Mouse (Mus musculus): ENCODE measurements around the gene Fhl3. TPM values are rescaled to one million over a fixed set of nuclear protein-coding genes. Genes with fewer than 3 reads are reported as not detected.

Fhl3 gene
- polyA plus RNA-seq, 1 experiment from 2014 or later, result 2.7 TPM

DNA sequence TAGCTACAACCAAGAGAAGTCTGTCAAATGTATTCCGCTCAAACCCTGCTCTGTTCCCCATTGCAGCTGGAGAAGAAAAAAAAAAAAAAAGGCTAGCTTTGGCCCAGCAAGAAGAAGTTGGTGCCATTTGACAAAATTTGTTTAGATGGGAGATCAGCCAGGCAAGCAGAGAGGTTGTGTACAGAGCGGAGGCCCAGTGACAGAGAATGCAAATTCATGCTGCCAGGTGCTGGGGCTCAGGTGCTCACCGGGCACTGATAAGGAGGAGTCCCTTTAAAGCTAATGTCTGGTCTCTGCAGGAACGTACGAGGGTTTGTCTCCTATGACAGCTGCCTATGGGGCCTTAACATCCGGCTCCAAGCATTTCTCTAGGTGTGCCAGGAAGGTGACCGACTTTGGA lies 46.1 kb downstream of the Fhl3 start:
- Histone ChIP-seq H3K4me3 (ENCODE audit: low read depth, low read length) (no peak overlapping the region), H3K27me3 (ENCODE audit: insufficient read depth, low read length) (no peaks in the 10 kb centered on the region), H3K27ac (ENCODE audit: low read depth) (0 out of 2 replicates have a peak overlapping the region, but pooled peaks have one; percentile 2), H3K9me3 (ENCODE audit: low read length) (no peaks in the 10 kb centered on the region), H3K9ac (replicated peaks) (no peak overlapping the region), H3K4me1 (ENCODE audit: insufficient read depth) (peaks cover 15% of the 10 kb centered on the region), H3K36me3 (replicated peaks; ENCODE audit: insufficient read depth, low read length) (no peaks in the 10 kb centered on the region), H3K4me2 (ENCODE audit: low read depth, low read length) (no peak overlapping the region)
- no peak for TF ChIP-seq CTCF (IDR thresholded peaks at IDR 0.05; ENCODE audit: low read depth)
- no peak for TF ChIP-seq EP300 (IDR thresholded peaks at IDR 0.05; ENCODE audit: low read depth)
- ATAC-seq (no peak), DNase-seq (no peak)
- WGBS (ENCODE audit: insufficient replicate concordance), result 69% methylated on average over 7 of the region's 7 CpGs

GRCm38 (mm10) chr4:124747851-124748250 lies 47.4 kb downstream of the Fhl3 start:
- H3K9me3 ChIP-seq (ENCODE audit: low read length), result no peaks in the 10 kb centered on the region
- DNase-seq, result no peak
- H3K4me3 ChIP-seq (ENCODE audit: low read depth, low read length), result no peak overlapping the region
- peak overlapping the region; percentile 77 for H3K27ac ChIP-seq (ENCODE audit: low read depth)
- no peak overlapping the region for H3K9ac ChIP-seq (replicated peaks)
- H3K36me3 ChIP-seq (replicated peaks; ENCODE audit: insufficient read depth, low read length), result no peaks in the 10 kb centered on the region
- TF ChIP-seq CTCF (IDR thresholded peaks at IDR 0.05; ENCODE audit: low read depth) (no peak), EP300 (IDR thresholded peaks at IDR 0.05; ENCODE audit: low read depth) (no peak)
- WGBS (ENCODE audit: insufficient replicate concordance), result 64% methylated on average over 4 of the region's 4 CpGs
- H3K27me3 ChIP-seq (ENCODE audit: insufficient read depth, low read length), result no peaks in the 10 kb centered on the region
- no peak overlapping the region for H3K4me2 ChIP-seq (ENCODE audit: low read depth, low read length)
- peak; percentile 17; the same call in 1 of the 2 replicates for ATAC-seq
- H3K4me1 ChIP-seq (ENCODE audit: insufficient read depth), result peaks cover 23% of the 10 kb centered on the region

DNA sequence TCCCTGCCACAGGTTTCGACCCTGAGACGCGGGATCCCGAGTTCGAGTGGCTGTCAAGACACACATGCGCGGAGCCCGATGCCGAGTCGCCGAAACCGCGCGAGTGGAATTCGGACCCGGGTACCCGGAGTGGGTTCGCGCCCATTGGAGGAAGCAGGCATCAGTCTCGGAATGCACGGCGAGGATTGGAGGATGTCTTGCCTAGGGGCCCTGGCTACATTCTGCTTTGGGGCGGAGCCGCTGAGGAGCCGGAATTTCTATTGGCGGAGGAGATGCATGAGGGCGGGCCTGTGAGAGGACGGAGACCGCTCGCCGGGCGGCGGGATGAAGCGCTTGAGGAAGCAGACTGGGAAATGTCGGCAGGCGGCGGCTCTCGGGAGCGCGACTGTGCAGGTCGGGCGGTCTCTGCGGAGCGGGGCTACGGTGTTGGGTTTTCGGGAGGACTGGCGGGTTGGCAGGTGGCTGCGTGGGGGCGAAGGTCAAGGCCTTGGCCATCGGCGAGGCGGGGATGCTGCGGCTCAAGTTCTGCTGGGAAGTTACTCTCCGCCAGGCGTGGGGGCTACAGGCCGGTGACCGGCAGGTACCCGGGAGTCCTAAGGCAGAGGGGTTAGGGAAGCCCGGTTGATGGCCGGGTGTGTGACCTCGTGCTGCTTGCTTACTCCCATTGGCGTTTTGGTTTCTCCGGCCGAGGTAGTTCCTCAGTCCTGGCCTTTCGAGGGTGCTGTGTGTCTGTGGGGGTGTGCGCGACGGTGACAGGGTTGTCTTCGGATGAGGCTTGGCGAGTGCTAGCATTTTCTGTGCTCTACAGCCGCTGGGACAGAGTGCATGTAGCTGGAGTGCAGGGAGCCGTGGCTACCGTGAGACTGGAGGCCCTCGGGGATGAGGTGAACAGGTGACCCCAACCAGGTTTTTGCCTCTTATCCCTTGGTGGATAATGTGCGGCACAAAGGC lies 51.1 kb downstream of the Fhl3 start:
- peak overlapping the region; percentile 75 for H3K9ac ChIP-seq (replicated peaks)
- TF ChIP-seq EP300 (IDR thresholded peaks at IDR 0.05; ENCODE audit: low read depth) (no peak), CTCF (IDR thresholded peaks at IDR 0.05; ENCODE audit: low read depth) (peak; percentile 10; the same call in 1 of the 2 replicates)
- peak; percentile 97 for DNase-seq
- H3K4me3 ChIP-seq (ENCODE audit: low read depth, low read length), result peak overlapping the region; percentile 80
- no peaks in the 10 kb centered on the region for H3K27me3 ChIP-seq (ENCODE audit: insufficient read depth, low read length)
- no peaks in the 10 kb centered on the region for H3K9me3 ChIP-seq (ENCODE audit: low read length)
- peak overlapping the region; percentile 77 for H3K4me2 ChIP-seq (ENCODE audit: low read depth, low read length)
- WGBS (ENCODE audit: insufficient replicate concordance), result 1% methylated on average over 75 of the region's 75 CpGs
- peak; percentile 97 for ATAC-seq
- peaks cover 46% of the 10 kb centered on the region for H3K4me1 ChIP-seq (ENCODE audit: insufficient read depth)
- H3K27ac ChIP-seq (ENCODE audit: low read depth), result peak overlapping the region; percentile 79
- H3K36me3 ChIP-seq (replicated peaks; ENCODE audit: insufficient read depth, low read length), result no peaks in the 10 kb centered on the region; the same call in 1 of the 2 replicates

- Histone ChIP-seq H3K9ac (replicated peaks) (peak overlapping the region; percentile 75), H3K4me3 (ENCODE audit: low read depth, low read length) (peak overlapping the region; percentile 80), H3K4me1 (ENCODE audit: insufficient read depth) (peaks cover 43% of the 10 kb centered on the region), H3K36me3 (replicated peaks; ENCODE audit: insufficient read depth, low read length) (no peaks in the 10 kb centered on the region; the same call in 1 of the 2 replicates), H3K27ac (ENCODE audit: low read depth) (peak overlapping the region; percentile 79), H3K9me3 (ENCODE audit: low read length) (no peaks in the 10 kb centered on the region), H3K27me3 (ENCODE audit: insufficient read depth, low read length) (no peaks in the 10 kb centered on the region), H3K4me2 (ENCODE audit: low read depth, low read length) (peak overlapping the region; percentile 77)
- ATAC-seq (peak; percentile 50), DNase-seq (peak; percentile 54)
- 4% methylated on average over 15 of the region's 15 CpGs for WGBS (ENCODE audit: insufficient replicate concordance)
- TF ChIP-seq CTCF (IDR thresholded peaks at IDR 0.05; ENCODE audit: low read depth) (peak; percentile 52), EP300 (IDR thresholded peaks at IDR 0.05; ENCODE audit: low read depth) (peak; percentile 91)
Observed at GRCm38 (mm10) chr4:124752281-124753199, 52.0 kb downstream of the Fhl3 start.

DNA sequence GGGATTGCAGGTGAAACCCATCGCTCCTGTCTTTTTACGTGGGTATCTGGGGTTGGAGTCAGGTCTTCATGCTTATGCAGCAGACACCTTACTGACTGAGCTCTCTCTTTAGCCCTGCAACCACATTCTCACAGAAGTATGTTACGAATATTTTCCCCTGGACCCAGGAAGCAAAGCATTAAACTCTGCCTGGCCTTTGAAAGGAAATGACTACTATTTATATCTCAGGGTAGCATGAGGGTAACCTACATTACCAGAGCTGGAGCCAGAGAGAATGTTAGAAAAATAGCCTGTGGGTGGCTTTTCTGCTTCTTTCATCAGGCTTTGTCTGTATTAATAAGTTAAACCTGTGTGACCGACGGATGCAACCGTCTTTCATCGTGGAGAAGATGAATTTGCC lies 55.0 kb downstream of the Fhl3 start:
- Histone ChIP-seq H3K4me2 (ENCODE audit: low read depth, low read length) (no peak overlapping the region; the same call in 1 of the 2 replicates), H3K27ac (ENCODE audit: low read depth) (peak overlapping the region; percentile 45; the same call in 1 of the 2 replicates)
- 33% methylated on average over 7 of the region's 7 CpGs for WGBS (ENCODE audit: insufficient replicate concordance)

More for the DNA sequence above, 55.0 kb downstream of the Fhl3 start:
- H3K36me3 ChIP-seq (replicated peaks; ENCODE audit: insufficient read depth, low read length), result peaks cover 5% of the 10 kb centered on the region; the same call in 1 of the 2 replicates
- peak overlapping the region; percentile 21; the same call in 1 of the 2 replicates for H3K9ac ChIP-seq (replicated peaks)
- H3K9me3 ChIP-seq (ENCODE audit: low read length), result no peaks in the 10 kb centered on the region
- no peaks in the 10 kb centered on the region for H3K27me3 ChIP-seq (ENCODE audit: insufficient read depth, low read length)
- no peak overlapping the region for H3K4me3 ChIP-seq (ENCODE audit: low read depth, low read length)
- ATAC-seq (no peak), DNase-seq (no peak)
- peaks cover 45% of the 10 kb centered on the region for H3K4me1 ChIP-seq (ENCODE audit: insufficient read depth)
- no peak for TF ChIP-seq CTCF (IDR thresholded peaks at IDR 0.05; ENCODE audit: low read depth)
- TF ChIP-seq EP300 (IDR thresholded peaks at IDR 0.05; ENCODE audit: low read depth), result no peak

MicroRNAs encoded within 50 kb of the gene (microRNA counts, 519-probe panel; counts per million panel counts)
- microRNA mmu-miR-697, result not detected
- microRNA mmu-miR-698, result not detected

Small RNA genes within 50 kb of the gene (microRNA-seq; reads per million reads assigned to microRNA genes)
- gene Gm24721, result not detected
- not detected for gene Mir697
- gene Mir698, result not detected

Other genes with a start within 250 kb of the Fhl3 start
- gene 3100002H09Rik, start 89.9 kb upstream of the Fhl3 start, polyA plus RNA-seq (2015; fragmentation: Nextera tagmentation; extraction: Ambion mirVana), result not detected in 2 replicates
- gene Pou3f1, start 43.9 kb upstream of the Fhl3 start, polyA plus RNA-seq (2015; fragmentation: Nextera tagmentation; extraction: Ambion mirVana), result not detected in 2 replicates
- 20.1 and 21.6 TPM in 2 replicates for gene Utp11, start 7.1 kb upstream of the Fhl3 start, polyA plus RNA-seq (2015; fragmentation: Nextera tagmentation; extraction: Ambion mirVana)
- gene Sf3a3, start 14.1 kb downstream of the Fhl3 start, polyA plus RNA-seq (2015; fragmentation: Nextera tagmentation; extraction: Ambion mirVana), result 37.1 and 37.2 TPM in 2 replicates
- gene Inpp5b, start 41.1 kb downstream of the Fhl3 start, polyA plus RNA-seq (2015; fragmentation: Nextera tagmentation; extraction: Ambion mirVana), result 15.5 and 19.5 TPM in 2 replicates
- gene Mtf1, start 101.4 kb downstream of the Fhl3 start, polyA plus RNA-seq (2015; fragmentation: Nextera tagmentation; extraction: Ambion mirVana), result 9.1 and 9.8 TPM in 2 replicates
- 15.4 and 18.4 TPM in 2 replicates for gene Yrdc, start 150.0 kb downstream of the Fhl3 start, polyA plus RNA-seq (2015; fragmentation: Nextera tagmentation; extraction: Ambion mirVana)
- 19.1 and 23.8 TPM in 2 replicates for gene 1110065P20Rik, start 150.5 kb downstream of the Fhl3 start, polyA plus RNA-seq (2015; fragmentation: Nextera tagmentation; extraction: Ambion mirVana)
- not detected in 2 replicates for gene Maneal, start 161.5 kb downstream of the Fhl3 start, polyA plus RNA-seq (2015; fragmentation: Nextera tagmentation; extraction: Ambion mirVana)
- gene Epha10, start 180.2 kb downstream of the Fhl3 start, polyA plus RNA-seq (2015; fragmentation: Nextera tagmentation; extraction: Ambion mirVana), result 0.04 TPM in 1 of 2 replicates, not detected in the other
- 2.4 and 2.6 TPM in 2 replicates for gene 9930104L06Rik, start 236.3 kb downstream of the Fhl3 start, polyA plus RNA-seq (2015; fragmentation: Nextera tagmentation; extraction: Ambion mirVana)
- gene Cdca8, start 238.6 kb downstream of the Fhl3 start, polyA plus RNA-seq (2015; fragmentation: Nextera tagmentation; extraction: Ambion mirVana), result 49.5 and 56.3 TPM in 2 replicates

All from liver, postnatal 0 days (tissue).